Mouse (Mus musculus) right cerebral cortex, postnatal 4 days (tissue): ENCODE results near the gene Atp8b2.
A peak's percentile ranks its signal among the peaks of the same experiment; 100 is the strongest.

ENCODE experiments used
- DNase-seq: peaks from one replicate; pipeline ENCODE4 v3.0.0-alpha.2; 2022

Gene Atp8b2

GRCm38 (mm10) chr3:89963221-89963763 lies at the start of gene Atp8b2:
Gene Atp8b2 (minus strand): TSS chr3:89963508.
- DNase-seq, result peak; percentile 78

- no peak for DNase-seq
These were observed 47.0 kb upstream of the Atp8b2 start for GRCm38 (mm10) chr3:90010291-90010690.

GRCm38 (mm10) chr3:90004091-90004796 lies 40.9 kb upstream of the Atp8b2 start:
- no peak for DNase-seq

- DNase-seq, result no peak
These were observed 36.5 kb upstream of the Atp8b2 start for GRCm38 (mm10) chr3:89999830-90000229.

- DNase-seq, result no peak
These were observed 35.8 kb upstream of the Atp8b2 start for GRCm38 (mm10) chr3:89999090-89999489.

- DNase-seq, result peak; percentile 93
These were observed 35.3 kb upstream of the Atp8b2 start, which contains the start of gene Hax1 for GRCm38 (mm10) chr3:89998612-89999054. Gene Hax1 (minus strand): TSS chr3:89998780.

GRCm38 (mm10) chr3:89997791-89998495 lies 34.6 kb upstream of the Atp8b2 start:
- peak; percentile 10 for DNase-seq

GRCm38 (mm10) chr3:89994807-89995515 lies 31.7 kb upstream of the Atp8b2 start:
- DNase-seq, result no peak

GRCm38 (mm10) chr3:89987822-89988221 lies 24.5 kb upstream of the Atp8b2 start:
- no peak for DNase-seq

GRCm38 (mm10) chr3:89987211-89987610 lies 23.9 kb upstream of the Atp8b2 start:
- no peak for DNase-seq

GRCm38 (mm10) chr3:89982426-89982825 lies 19.1 kb upstream of the Atp8b2 start:
- DNase-seq, result no peak

- no peak for DNase-seq
These were observed 13.6 kb upstream of the Atp8b2 start for GRCm38 (mm10) chr3:89976859-89977258.

GRCm38 (mm10) chr3:89968509-89968908 lies 5.2 kb upstream of the Atp8b2 start:
- no peak for DNase-seq

GRCm38 (mm10) chr3:89966946-89967345 lies 3.6 kb upstream of the Atp8b2 start:
- no peak for DNase-seq

GRCm38 (mm10) chr3:89965972-89966371 lies 2.7 kb upstream of the Atp8b2 start:
- no peak for DNase-seq

GRCm38 (mm10) chr3:89965557-89965956 lies 2.2 kb upstream of the Atp8b2 start:
- no peak for DNase-seq

- DNase-seq, result peak; percentile 44
These were observed 825 bp upstream of the Atp8b2 start for GRCm38 (mm10) chr3:89963926-89964739.

- no peak for DNase-seq
These were observed 522 bp downstream of the Atp8b2 start for GRCm38 (mm10) chr3:89962751-89963220.

- peak; percentile 32 for DNase-seq
These were observed 1.1 kb downstream of the Atp8b2 start for GRCm38 (mm10) chr3:89962059-89962750.

GRCm38 (mm10) chr3:89961436-89961835 lies 1.9 kb downstream of the Atp8b2 start:
- DNase-seq, result no peak

GRCm38 (mm10) chr3:89960469-89960868 lies 2.8 kb downstream of the Atp8b2 start:
- peak; percentile 95 for DNase-seq

GRCm38 (mm10) chr3:89959435-89959834 lies 3.9 kb downstream of the Atp8b2 start:
- no peak for DNase-seq
